In the genomic region with DNA sequence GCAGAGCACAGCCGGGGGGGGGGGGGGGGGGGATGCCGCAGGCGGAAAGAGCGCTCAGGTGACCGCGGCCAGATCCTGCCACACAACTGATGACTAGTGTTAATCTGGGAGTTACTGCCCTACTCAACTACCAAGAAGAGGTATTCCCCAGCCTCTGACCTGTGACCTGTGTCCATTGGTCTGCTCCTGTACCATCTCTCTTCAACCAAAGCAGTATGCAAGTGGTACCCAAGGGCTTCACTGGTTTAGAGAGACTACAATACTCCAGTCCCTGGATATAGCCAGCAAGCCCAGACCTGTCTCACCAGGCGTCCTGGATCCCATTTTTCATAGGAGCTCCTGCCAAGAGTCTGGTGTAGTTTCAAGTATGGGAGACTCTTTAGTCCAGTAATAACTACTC, we compare ENCODE assay signal across 8 mouse cellular contexts. TPM values are rescaled to one million over a fixed set of nuclear protein-coding genes. Genes with fewer than 3 reads are reported as not detected.
DNase-seq lines count a peak whose midpoint lies in the region; ATAC-seq and TF ChIP-seq lines count a peak whose summit lies in the region.

No protein-coding gene starts in this region.

- H3K4me3 ChIP-seq in E14TG2a.4 (replicated peaks; ENCODE audit: low read length) = peak overlapping the region; percentile 82
- H3K4me3 ChIP-seq in forebrain, embryonic 13.5 days = peak overlapping the region; percentile 76
- H3K4me3 ChIP-seq in liver, embryonic 15.5 days (replicated peaks) = peak overlapping the region; percentile 56; the same call in 1 of the 2 replicates

- H3K9ac ChIP-seq in forebrain, embryonic 13.5 days = peak overlapping the region; percentile 71
- H3K9ac ChIP-seq in liver, embryonic 15.5 days = no peak overlapping the region

- WGBS in forebrain, embryonic 13.5 days = 16% methylated on average over 6 of the region's 7 CpGs
- 23% methylated on average over 7 of the region's 7 CpGs for WGBS in liver, embryonic 15.5 days (ENCODE audit: insufficient replicate concordance)

- H3K27ac ChIP-seq in forebrain, embryonic 13.5 days = no peak overlapping the region
- H3K27ac ChIP-seq in liver, embryonic 15.5 days (replicated peaks) = no peak overlapping the region

- peak overlapping the region; percentile 91 for H3K4me2 ChIP-seq in forebrain, embryonic 13.5 days
- peak overlapping the region; percentile 75 for H3K4me2 ChIP-seq in liver, embryonic 15.5 days

- no peaks in the 10 kb centered on the region for H3K36me3 ChIP-seq in E14TG2a.4 (ENCODE audit: insufficient read depth, low read length)
- no peaks in the 10 kb centered on the region for H3K36me3 ChIP-seq in forebrain, embryonic 13.5 days (ENCODE audit: poor library complexity, severe bottlenecking)
- H3K36me3 ChIP-seq in liver, embryonic 15.5 days (replicated peaks) = no peaks in the 10 kb centered on the region

- peak; percentile 84 for DNase-seq in heart, adult 11 months
- DNase-seq in heart, postnatal 14 days = no peak
- DNase-seq in frontal cortex, postnatal 14 days (ENCODE audit: low spot score in 2 of 2) = no peak
- no peak for DNase-seq in adrenal gland, postnatal 10 days
- no peak for DNase-seq in testis, postnatal 14 days (ENCODE audit: low spot score)

- ATAC-seq in forebrain, embryonic 13.5 days = peak; percentile 50; the same call in 1 of the 2 replicates
- ATAC-seq in liver, embryonic 15.5 days (ENCODE audit: insufficient read depth) = no peak

- no peaks in the 10 kb centered on the region for H3K9me3 ChIP-seq in E14TG2a.4 (ENCODE audit: low read length)
- H3K9me3 ChIP-seq in forebrain, embryonic 13.5 days (replicated peaks) = 0 out of 2 replicates have a peak, but pooled peaks cover 3% of the 10 kb centered on the region
- H3K9me3 ChIP-seq in liver, embryonic 15.5 days (replicated peaks) = no peaks in the 10 kb centered on the region

- no peak for TF ChIP-seq CTCF in E14TG2a.4 (conservative IDR thresholded peaks at IDR 0.05; ENCODE audit: low read length)

- H3K27me3 ChIP-seq in E14TG2a.4 (ENCODE audit: insufficient read depth, low read length) = peaks cover 18% of the 10 kb centered on the region
- peaks cover 35% of the 10 kb centered on the region for H3K27me3 ChIP-seq in forebrain, embryonic 13.5 days
- H3K27me3 ChIP-seq in liver, embryonic 15.5 days = peaks cover 40% of the 10 kb centered on the region

- peaks cover 13% of the 10 kb centered on the region; the same call in 1 of the 2 replicates for H3K4me1 ChIP-seq in E14TG2a.4 (replicated peaks; ENCODE audit: low read depth, low read length)
- peaks cover 6% of the 10 kb centered on the region for H3K4me1 ChIP-seq in forebrain, embryonic 13.5 days
- peaks cover 9% of the 10 kb centered on the region; the same call in 1 of the 2 replicates for H3K4me1 ChIP-seq in liver, embryonic 15.5 days (replicated peaks)

- intact Hi-C loops in heart, postnatal 14 days (cut with DNase I) = loop anchor here (2.0 to 5.0 kb wide), 4 partner anchors 73 to 193 kb away; no protein-coding TSS in a partner anchor

RNA-seq across cellular contexts. Expression of gene Eps8, which starts 5.1 kb away (rescaled TPM):
- total RNA-seq in heart, postnatal 14 days (2021) = 10 to 100 TPM; 19.7 to 20.6 TPM
- polyA plus RNA-seq in forebrain, embryonic 13.5 days (2015; fragmentation: Nextera tagmentation; extraction: Ambion mirVana) = 6.7 and 7.5 TPM in 2 replicates
- polyA plus RNA-seq in liver, embryonic 15.5 days (2015; fragmentation: Nextera tagmentation; extraction: Ambion mirVana) = 2.5 and 3.8 TPM in 2 replicates
- 10 to 100 TPM; 23.3 to 26.0 TPM for total RNA-seq in adrenal gland, postnatal 10 days (2021)
